Mouse (Mus musculus): Measurements from ENCODE around the gene Anks1b. TPM values are rescaled to one million over a fixed set of nuclear protein-coding genes. Genes with fewer than 3 reads are reported as not detected.
A peak's percentile ranks its signal among the peaks of the same experiment; 100 is the strongest.

The Anks1b gene
- polyA plus RNA-seq, 1 experiment from 2014 or later: 0.01 TPM

DNA sequence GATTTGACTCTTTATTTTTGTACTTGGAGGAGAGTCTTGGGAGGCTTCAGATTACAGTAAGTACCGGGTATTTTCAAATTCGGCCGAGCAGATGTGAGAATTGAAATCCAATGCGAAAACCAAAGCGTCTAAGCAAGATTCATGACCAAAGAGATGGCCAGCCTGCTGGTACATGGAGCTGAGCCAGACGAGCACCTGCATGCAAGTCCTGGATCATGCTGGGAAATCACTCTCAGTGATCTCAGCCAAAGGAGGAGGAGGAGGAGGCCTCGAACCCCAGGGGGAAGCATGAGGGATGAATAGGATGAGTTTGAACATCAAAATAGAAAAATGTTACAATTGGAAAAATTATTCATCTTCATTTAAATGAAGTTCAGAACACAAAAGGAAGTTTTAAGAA is 1087.1 kb downstream of the Anks1b start:
- DNase-seq (ENCODE audit: low read depth, low spot score): no peak
- TF ChIP-seq CTCF (IDR thresholded peaks at IDR 0.05): no peak

DNA sequence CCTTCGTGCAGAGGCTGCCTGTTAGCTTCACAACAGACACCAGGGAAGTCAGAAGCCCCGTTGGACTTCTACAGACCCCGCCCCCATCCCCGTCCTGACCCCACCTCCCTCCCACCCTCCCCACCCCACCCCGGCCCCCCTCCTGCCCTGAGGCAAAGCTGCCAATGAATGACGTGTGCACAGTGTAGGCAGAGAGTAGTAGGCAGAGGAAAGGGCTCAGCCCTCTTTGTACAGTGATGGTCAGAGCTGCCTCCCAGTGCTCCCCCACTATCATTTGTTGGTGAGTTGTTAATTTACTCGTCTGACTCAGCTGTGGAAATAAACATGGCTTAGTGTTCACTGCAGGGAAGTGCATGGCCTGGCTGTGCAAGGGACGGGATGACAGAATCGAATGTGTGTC is 1091.2 kb downstream of the Anks1b start:
- in situ Hi-C loops (cut with MboI; ENCODE audit: low pct_unique_long_range_greater_than_20kb): no loop called here
- no peaks in the 10 kb centered on the region for H3K27me3 ChIP-seq
- DNase-seq (ENCODE audit: low read depth, low spot score) (no peak), ATAC-seq (peak; percentile 19)
- ChIA-PET CTCF (interaction anchor here (1.3 kb wide), 1 partner anchor 9 kb away, joined by 3 read pairs; no protein-coding TSS in a partner anchor), POLR2A (no interaction called here)
- no peak for TF ChIP-seq CTCF (IDR thresholded peaks at IDR 0.05)

More for the DNA sequence above, 1087.1 kb downstream of the Anks1b start:
- CTCF ChIA-PET: no interaction called here
- POLR2A ChIA-PET: no interaction called here
- in situ Hi-C loops (cut with MboI; ENCODE audit: low pct_unique_long_range_greater_than_20kb): no loop called here
- ATAC-seq: no peak
- H3K27me3 ChIP-seq: no peaks in the 10 kb centered on the region

GRCm38 (mm10) chr10:90965671-90966315 is 1092.5 kb downstream of the Anks1b start:
- H3K27me3 ChIP-seq: no peaks in the 10 kb centered on the region
- ChIA-PET CTCF (interaction anchor here (1.3 kb wide), 1 partner anchor 8 kb away, joined by 3 read pairs; no protein-coding TSS in a partner anchor), POLR2A (no interaction called here)
- in situ Hi-C loops (cut with MboI; ENCODE audit: low pct_unique_long_range_greater_than_20kb): no loop called here
- no peak for TF ChIP-seq CTCF (IDR thresholded peaks at IDR 0.05)
- ATAC-seq (no peak), DNase-seq (ENCODE audit: low read depth, low spot score) (no peak)

GRCm38 (mm10) chr10:90966821-90967220 is 1093.5 kb downstream of the Anks1b start:
- H3K27me3 ChIP-seq: no peaks in the 10 kb centered on the region
- ChIA-PET POLR2A (no interaction called here), CTCF (no interaction called here)
- no peak for TF ChIP-seq CTCF (IDR thresholded peaks at IDR 0.05)
- ATAC-seq (no peak), DNase-seq (ENCODE audit: low read depth, low spot score) (no peak)
- in situ Hi-C loops (cut with MboI; ENCODE audit: low pct_unique_long_range_greater_than_20kb): no loop called here

GRCm38 (mm10) chr10:90968247-90968646 is 1094.9 kb downstream of the Anks1b start:
- no peaks in the 10 kb centered on the region for H3K27me3 ChIP-seq
- DNase-seq (ENCODE audit: low read depth, low spot score) (no peak), ATAC-seq (no peak)
- POLR2A ChIA-PET: no interaction called here
- CTCF ChIA-PET: interaction anchor here (1.1 kb wide), 1 partner anchor 24 kb away, joined by 3 read pairs; no protein-coding TSS in a partner anchor
- in situ Hi-C loops (cut with MboI; ENCODE audit: low pct_unique_long_range_greater_than_20kb): no loop called here
- no peak for TF ChIP-seq CTCF (IDR thresholded peaks at IDR 0.05)

DNA sequence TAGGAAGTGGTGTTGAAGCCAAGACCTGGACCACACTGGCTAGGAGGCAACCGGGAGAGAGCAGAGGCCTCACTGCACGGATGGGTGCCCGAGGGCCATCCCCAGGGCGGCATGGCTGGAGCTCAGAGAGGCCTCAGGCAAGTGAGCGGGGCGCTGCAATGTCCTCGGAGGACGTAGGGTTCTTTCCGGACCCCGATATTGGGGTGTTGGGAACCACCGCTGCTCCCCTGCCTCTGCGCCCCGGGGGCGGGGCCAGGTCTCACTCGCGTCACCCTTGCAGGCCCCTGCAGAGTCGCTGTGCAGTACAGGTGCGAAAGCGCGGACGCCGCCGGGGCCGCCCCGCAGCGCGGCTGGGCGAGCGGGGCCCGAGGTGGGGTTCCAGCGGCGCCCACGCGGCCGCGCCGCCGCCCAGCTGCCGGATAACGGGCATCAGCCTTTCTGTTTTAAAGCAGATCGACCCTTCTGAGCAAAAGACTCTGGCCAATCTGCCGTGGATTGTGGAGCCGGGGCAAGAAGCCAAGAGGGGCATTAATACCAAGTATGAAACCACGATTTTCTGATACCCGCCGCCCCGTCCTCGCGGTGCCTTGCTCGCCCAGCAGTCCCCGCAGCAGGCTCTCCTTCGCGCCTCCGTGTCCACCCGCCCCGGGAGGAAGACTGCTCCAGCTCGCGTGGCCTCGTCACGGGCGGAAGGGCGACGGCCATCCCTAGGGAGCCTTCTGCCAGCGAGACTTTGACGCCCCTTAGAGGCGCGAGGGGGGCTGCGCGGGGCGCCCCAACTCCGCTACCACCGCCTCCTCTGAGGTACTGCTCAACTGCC is 1096.3 kb downstream of the Anks1b start:
- no peak for TF ChIP-seq CTCF (IDR thresholded peaks at IDR 0.05)
- ATAC-seq (no peak), DNase-seq (ENCODE audit: low read depth, low spot score) (no peak)
- H3K27me3 ChIP-seq: no peaks in the 10 kb centered on the region
- POLR2A ChIA-PET: no interaction called here
- in situ Hi-C loops (cut with MboI; ENCODE audit: low pct_unique_long_range_greater_than_20kb): no loop called here
- CTCF ChIA-PET: no interaction called here

DNA sequence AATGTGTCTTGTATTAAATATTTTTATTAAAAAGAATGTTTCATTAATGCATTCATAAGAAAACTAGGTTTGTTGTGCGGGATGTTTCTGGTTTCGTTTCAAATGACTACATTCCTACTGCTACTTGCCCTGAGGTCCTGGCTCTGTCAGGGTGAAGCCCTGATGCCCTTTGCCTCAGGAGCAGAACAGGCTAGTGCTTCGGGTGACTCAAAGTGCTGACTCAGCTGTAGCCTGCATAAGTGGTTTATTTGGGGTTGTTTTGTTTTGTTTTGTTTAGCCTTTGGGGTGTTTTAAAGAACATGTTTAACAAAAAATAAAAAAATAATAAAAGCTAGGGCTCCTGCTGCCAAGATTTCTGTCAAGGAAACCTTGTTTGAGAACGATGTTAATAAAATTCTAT is 1097.3 kb downstream of the Anks1b start:
- ChIA-PET POLR2A (no interaction called here), CTCF (no interaction called here)
- DNase-seq (ENCODE audit: low read depth, low spot score) (no peak), ATAC-seq (no peak)
- in situ Hi-C loops (cut with MboI; ENCODE audit: low pct_unique_long_range_greater_than_20kb): no loop called here
- H3K27me3 ChIP-seq: no peaks in the 10 kb centered on the region
- no peak for TF ChIP-seq CTCF (IDR thresholded peaks at IDR 0.05)

DNA sequence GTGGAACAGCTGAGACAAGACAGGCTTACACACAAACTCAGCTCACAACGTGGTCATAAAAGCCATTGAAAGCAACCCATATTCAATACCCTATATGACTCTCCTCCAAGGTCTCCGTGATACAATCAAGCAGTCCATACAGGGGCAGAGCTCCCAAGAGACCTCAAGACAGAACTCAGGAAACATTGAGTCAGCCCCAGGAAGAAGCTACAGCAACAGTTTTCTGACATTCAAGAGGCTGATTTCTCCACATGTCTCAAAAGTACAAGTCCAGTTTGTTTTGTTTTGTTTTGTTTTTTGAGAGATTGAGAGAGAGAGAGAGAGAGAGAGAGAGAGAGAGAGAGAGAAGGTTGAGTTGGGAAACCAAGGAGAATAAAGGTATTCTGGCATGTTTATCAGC is 1100.8 kb downstream of the Anks1b start:
- in situ Hi-C loops (cut with MboI; ENCODE audit: low pct_unique_long_range_greater_than_20kb): no loop called here
- H3K27me3 ChIP-seq: no peaks in the 10 kb centered on the region
- TF ChIP-seq CTCF (IDR thresholded peaks at IDR 0.05): no peak
- ChIA-PET POLR2A (no interaction called here), CTCF (interaction anchor here (1.0 to 1.3 kb wide), 2 partner anchors 9 to 10 kb away, joined by 3 read pairs; no protein-coding TSS in a partner anchor)
- ATAC-seq (no peak), DNase-seq (ENCODE audit: low read depth, low spot score) (no peak)

DNA sequence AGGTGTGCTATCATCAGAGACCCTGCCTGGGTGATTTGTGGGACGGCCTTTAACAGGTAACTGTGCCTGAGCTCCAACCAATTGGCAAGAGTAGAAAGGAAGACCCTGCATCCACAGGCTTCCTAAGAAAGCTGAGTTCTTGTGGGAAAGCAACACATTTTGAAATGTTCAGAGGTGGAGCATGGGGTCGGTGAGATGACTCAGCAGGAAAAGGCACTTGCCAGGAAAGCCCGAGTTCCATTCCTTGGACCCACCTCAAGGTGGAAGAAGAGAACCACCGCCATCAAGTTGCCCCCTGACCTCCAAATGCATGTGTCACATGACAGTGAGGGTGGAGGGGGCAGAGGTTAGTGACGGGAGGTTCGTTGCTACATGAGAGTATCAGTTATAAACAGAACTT is 1101.2 kb downstream of the Anks1b start:
- POLR2A ChIA-PET: no interaction called here
- no peaks in the 10 kb centered on the region for H3K27me3 ChIP-seq
- in situ Hi-C loops (cut with MboI; ENCODE audit: low pct_unique_long_range_greater_than_20kb): no loop called here
- CTCF ChIA-PET: no interaction called here
- no peak for ATAC-seq
- no peak for TF ChIP-seq CTCF (IDR thresholded peaks at IDR 0.05)
- DNase-seq (ENCODE audit: low read depth, low spot score): no peak

DNA sequence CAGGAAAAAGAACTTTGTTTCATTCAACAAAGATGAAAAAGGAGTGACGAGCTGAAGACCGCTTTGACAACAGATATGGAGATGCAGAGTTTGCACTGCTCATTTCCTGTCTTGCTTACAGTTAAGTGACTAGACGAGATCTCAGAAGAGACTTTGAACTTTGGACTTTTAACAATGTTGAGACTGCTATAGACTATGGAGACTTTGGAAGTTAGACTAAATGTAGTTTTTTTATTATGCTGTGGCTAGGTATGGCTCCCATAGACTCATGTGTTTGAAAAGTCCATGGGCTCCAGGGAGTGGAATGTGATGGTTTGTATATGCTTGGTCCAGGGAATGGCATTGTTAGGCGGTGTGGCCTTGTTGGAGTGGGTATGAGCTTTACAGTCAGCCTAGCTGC is 1108.5 kb downstream of the Anks1b start:
- ChIA-PET POLR2A (no interaction called here), CTCF (no interaction called here)
- ATAC-seq (no peak), DNase-seq (ENCODE audit: low read depth, low spot score) (no peak)
- no peak for TF ChIP-seq CTCF (IDR thresholded peaks at IDR 0.05)
- no peaks in the 10 kb centered on the region for H3K27me3 ChIP-seq
- in situ Hi-C loops (cut with MboI; ENCODE audit: low pct_unique_long_range_greater_than_20kb): no loop called here

DNA sequence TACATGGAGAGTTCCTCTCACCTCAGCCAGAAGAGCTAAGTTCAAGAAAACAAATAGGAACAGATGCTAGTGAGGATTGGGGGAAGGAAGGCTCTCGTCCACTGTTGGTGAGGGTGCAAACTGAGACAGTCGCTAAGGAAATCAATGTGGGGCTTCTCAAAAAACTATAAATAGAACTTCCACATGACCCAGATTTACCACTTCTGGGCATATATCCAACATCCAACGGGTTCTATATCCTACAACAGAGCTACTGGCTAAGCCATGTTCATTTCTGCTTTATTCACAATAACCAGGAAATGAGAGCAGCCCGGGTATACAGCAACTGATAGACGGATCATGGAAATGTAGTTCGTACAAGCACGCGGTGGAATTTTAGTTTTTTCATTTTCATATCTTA is 1109.7 kb downstream of the Anks1b start:
- in situ Hi-C loops (cut with MboI; ENCODE audit: low pct_unique_long_range_greater_than_20kb): no loop called here
- ChIA-PET POLR2A (interaction anchor here (0.6 kb wide), 1 partner anchor 26 kb away, joined by 3 read pairs; no protein-coding TSS in a partner anchor), CTCF (no interaction called here)
- ATAC-seq: no peak
- TF ChIP-seq CTCF (IDR thresholded peaks at IDR 0.05): no peak
- H3K27me3 ChIP-seq: no peaks in the 10 kb centered on the region
- DNase-seq (ENCODE audit: low read depth, low spot score): no peak
